Mouse (Mus musculus) frontal cortex, adult 2 months (tissue): ENCODE data around the gene P3h2. TPM values are rescaled to one million over a fixed set of nuclear protein-coding genes. Genes with fewer than 3 reads are reported as not detected.
A peak's percentile ranks its signal among the peaks of the same experiment; 100 is the strongest.

Experiments used
- DNase-seq, 2 experiments: peaks; one replicate each; pipeline ENCODE4 v3.0.0; 2022; ENCODE audit warnings: low spot score in 1 of 2; ENCODE audit errors: extremely low spot score in 1 of 2
- polyA plus RNA-seq: library from polyadenylated mRNA; depleted of rRNA; stranded (reverse); fragments of >200 nt; gene quantifications from 2 replicates; pipeline ENCODE4 v1.2.3, GENCODE M21; 2012

P3h2 gene
- polyA plus RNA-seq, 1 experiment = 3.5 TPM

- no peak for DNase-seq
Observed at GRCm38 (mm10) chr16:26075063-26075462, 30.5 kb downstream of the P3h2 start.

DNA sequence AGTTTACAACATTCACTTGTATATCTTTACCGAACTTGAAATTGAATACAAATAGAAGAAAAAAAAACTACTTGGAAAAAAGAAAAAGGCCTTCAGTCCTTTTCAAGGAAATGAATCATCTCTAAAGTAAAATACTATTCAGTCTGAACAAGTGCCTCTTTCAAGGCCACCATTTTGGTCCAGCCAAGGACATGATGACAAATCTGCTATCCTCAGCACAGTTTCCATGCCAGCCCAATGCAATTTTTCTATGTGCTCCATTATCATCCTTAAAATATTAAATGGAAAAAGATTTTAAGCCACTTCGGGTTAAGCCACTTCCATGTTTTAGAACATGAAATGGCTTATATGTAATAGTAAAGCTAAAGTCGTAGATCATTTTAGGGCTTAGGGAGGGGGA is 35.2 kb downstream of the P3h2 start:
- DNase-seq = no peak

GRCm38 (mm10) chr16:26065060-26065459 is 40.5 kb downstream of the P3h2 start:
- DNase-seq = no peak

- DNase-seq = no peak
Observed at GRCm38 (mm10) chr16:26060239-26061085, 45.1 kb downstream of the P3h2 start.

DNA sequence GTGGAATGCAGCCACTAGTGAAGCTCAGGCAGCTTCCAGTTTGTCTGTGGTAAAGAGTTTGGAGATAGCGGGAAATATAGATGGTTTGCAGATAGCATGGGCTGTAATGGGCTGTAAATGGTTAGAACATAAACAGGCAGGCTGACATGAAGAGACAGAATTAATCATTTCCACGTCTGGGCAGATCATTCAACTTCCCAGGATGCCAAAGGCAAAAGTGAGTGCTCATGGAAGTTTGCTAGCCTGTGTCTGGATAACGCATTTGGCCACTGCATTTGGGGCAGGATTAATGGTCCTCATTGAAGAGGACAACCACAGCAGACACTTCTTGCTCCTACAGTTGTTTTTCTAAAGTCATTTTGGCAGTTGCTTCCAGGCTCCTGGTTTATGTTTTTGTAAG is 52.0 kb downstream of the P3h2 start:
- DNase-seq = no peak

GRCm38 (mm10) chr16:26049393-26050087 is 56.0 kb downstream of the P3h2 start:
- DNase-seq = no peak

- no peak for DNase-seq
Observed at GRCm38 (mm10) chr16:26047870-26048269, 57.7 kb downstream of the P3h2 start.

DNA sequence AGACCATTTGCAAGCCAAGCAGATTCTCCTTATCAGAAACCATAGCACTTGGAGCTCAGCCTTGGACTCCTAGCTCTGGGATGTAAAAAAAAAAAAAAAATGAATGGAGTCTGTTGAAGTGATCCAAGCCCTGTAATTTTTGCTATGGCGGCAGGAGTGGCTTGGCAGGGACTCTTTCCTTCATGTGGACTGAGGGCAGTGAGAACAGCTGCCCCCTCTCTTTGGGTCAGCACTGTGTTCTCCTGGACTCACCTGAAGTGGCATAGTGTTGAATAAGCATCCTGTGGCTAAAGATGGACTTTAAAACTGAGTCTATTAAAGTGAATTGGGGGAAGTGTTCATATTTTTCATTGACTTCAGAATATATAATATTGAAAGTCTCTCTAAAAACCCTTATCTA is 58.2 kb downstream of the P3h2 start:
- DNase-seq = no peak

DNA sequence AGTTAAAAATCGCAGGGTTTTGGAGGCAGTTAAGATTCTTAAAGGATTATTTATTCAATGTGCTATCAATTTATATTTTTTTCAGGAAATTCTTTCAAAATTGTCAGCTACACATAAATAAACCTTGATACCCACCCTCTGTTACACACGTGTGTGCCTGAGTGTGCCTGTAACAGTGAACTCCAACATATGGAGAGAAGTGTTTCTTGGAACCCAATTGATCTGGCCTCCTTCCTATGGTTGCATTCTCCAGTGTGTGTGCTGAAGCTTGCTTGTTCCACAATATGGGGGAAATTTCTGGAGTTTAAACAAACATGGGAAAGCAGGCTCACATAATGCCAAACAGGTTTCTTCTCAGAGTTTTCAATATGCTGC is 63.7 kb downstream of the P3h2 start:
- no peak for DNase-seq

DNA sequence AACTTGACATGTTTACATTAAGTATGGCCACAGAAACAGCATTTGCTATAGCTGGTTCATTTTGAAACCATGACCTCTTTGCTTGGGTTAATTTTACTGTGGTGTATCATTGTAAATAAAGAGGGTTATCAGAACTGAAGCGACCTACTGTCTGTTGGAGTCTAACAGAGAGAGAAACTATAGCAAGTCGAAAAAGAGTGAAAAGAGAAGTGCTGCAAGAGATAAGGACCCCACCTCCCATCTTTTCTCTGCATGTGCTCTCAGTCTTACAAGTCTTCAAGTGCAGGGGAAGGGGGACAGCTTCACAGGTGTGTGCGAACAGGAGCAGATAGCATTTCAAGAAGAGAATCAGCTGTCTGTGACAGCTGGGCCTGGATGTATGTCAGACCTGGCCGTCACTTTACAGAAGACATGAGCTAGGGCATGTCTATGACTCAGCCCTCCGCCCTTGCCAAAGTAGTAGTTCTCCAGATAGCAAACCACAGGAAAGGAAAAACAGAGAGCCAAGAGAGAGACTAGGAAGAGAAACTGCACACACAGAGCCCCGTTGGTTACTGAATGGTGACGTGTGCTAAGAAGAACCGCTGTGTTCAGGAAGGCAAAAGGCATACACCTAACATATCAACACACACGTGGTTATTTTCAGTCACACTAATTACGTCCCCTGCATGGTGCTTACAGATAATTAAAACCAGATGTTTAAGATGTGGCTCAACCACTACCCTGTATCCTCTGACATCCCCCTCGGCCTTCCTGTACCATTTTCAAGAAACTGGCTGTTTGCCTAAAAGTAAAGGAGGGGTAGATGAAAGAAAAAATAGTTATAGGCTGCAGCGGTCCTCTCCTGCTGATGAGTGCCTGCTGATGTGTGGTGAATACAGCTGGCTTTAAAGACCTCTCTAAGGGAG is 64.3 kb downstream of the P3h2 start:
- DNase-seq = peak in 1 of 2 experiments; percentile 31

DNA sequence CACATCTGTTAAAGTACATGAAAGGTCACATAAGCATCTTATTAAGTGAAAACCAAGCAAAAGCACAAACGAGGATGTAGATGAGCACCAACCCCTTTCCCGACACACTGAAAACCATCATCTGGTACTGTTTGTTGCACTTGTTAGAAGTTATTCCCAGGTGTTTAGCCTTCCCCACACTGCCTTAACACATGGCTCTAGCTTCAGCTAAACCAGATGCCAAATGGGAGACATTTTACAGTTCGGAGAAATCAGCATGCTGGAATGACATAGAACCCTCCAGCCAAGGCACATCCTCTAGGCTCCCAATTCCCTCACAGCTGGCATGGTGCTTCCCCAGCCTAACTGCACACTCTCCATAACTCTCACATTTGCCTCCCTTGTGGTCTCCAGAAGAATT is 66.3 kb downstream of the P3h2 start:
- DNase-seq = no peak

DNA sequence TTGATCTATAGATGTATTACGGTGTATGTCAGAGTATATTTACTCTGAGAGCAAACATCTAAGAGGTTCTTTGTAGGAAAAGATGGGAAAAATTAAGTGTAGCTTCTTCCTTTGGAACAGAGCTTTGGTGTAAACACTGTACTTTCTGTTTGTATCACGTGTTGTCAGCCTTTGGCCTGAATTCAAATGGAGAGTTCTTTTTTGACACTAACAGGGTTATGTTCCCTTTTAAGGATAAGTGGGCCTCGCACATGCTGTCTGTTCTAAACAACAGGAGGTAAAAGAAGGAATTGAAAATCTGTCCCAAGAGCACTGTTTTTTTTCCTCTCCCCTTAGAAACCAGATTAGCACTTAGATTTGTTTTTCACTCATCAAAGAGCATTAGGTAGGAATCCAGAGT is 70.1 kb downstream of the P3h2 start:
- DNase-seq = no peak

DNA sequence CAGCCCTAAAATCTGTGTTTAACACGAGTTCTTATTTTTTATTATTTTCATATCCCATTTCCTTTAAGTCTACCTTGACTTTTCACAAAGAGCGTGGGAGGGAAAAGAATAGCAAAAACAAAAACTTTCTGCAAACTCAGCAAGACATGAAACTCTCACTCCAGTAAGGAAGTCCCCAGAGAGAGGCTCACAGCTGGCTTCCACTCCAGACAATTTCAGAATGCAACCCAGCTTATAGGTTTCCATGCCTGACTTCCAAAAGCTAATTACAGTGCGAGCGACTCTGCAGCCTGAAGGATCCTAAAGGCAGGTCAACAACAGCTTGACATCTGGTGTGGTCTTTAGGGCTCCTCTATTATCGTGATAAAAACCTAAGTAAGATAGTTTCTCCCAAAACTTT is 70.5 kb downstream of the P3h2 start:
- no peak for DNase-seq

- no peak for DNase-seq
Observed at GRCm38 (mm10) chr16:26029424-26030012, 76.1 kb downstream of the P3h2 start.

DNA sequence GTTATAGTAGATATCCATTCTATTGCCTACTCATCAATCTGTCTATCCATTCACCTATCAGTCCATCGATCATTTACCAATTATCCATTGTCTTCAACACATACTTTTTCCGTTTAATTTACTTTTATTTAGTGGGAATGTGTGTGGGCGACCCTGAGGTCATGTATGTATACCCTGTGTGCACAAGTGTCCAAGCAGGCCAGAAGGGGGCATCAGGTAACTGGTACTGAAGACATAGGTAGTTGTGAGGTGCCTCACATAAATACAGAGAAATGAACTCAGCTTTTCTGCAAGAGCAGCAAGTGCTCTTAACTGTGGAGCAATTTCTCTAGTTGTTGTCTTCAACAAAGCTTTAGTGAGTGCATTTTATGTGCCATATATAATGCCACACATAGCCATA is 79.2 kb downstream of the P3h2 start:
- no peak for DNase-seq

GRCm38 (mm10) chr16:26024543-26024942 is 81.0 kb downstream of the P3h2 start:
- DNase-seq = no peak

DNA sequence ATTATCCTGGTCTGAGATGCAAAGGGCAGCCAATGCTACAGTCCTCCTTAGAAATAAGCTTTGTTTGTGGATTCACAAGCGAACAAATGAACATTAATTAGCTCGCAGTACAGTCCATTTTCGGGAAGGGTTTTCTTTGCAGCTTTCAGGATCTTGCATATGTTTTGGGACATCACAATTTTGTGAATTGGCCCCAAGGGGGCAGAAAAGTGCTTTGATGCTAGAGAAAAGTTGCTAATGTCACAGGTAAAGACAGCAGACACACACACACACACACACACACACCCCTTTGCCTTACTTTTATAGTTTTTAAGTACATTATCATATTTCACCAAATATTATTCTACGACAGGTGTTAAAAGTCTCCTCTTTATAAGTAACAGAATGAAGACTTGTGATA is 82.2 kb downstream of the P3h2 start:
- peak in 1 of 2 experiments; percentile 35 for DNase-seq

- no peak for DNase-seq
Observed at GRCm38 (mm10) chr16:26021759-26022158, 83.8 kb downstream of the P3h2 start.

- no peak for DNase-seq
Observed at GRCm38 (mm10) chr16:26005811-26006210, 99.8 kb downstream of the P3h2 start.

DNA sequence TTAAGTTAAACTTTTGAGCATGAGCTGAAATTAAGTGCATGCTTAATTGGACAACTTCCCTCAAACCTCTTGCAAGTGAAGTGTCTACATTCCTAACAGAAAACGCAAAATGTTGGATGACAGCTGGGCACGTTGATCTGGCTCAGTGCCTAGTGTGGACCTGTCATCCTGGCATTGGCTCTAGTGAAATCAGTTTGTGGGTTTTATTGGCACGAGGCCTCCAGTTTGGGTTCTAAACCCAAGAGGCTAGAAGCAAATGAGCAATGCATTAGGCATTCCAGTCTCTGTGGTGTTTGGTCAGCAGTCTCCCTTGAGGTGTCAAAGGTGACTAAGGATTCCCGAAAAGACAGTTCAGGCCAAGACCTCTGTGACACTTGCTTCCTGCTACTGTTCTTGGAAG is 102.3 kb downstream of the P3h2 start:
- DNase-seq = no peak

GRCm38 (mm10) chr16:26002848-26003247 is 102.7 kb downstream of the P3h2 start:
- peak in 1 of 2 experiments; percentile 42 for DNase-seq
